Mouse (Mus musculus): ENCODE measurements around the gene Cfap299.

Cfap299 gene

DNA sequence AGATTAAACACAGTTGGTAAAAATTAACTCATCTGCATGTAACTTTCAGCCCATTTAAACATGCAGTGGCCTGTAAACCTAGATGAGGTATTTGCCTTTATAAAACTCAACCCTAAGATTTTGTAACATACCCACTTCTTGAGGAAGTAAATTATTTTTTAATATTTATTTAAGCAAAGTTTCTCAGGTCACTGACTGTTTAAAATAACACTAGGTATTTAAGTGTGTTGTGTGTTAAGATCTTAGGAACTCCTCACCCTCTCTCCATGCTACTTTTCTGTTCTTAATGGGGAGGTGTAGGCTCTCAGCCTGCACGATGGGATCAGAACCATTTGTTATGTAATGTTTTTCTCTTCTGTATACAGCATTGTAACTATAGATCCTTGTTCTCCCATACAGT lies 156.1 kb downstream of the Cfap299 start:
- ChIA-PET POLR2A (no interaction called here), CTCF (no interaction called here)

DNA sequence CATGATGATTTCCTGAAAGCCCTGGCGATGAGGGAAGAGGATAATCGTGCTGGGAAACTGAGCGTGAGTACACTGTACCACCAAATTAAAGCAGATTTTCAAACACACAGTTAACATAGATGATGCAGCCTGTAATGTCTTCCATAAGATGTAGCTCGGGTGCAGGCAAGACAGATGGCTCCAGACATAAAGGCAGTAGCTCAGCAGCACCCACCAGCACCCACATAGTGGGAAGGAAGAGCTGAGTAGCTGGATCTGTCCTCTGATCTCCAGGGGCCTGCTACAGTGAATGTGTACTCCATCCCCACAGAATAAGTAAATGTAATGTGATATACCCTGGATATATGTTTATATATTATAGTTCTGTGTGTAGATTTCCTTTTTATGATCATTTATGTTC lies 169.2 kb downstream of the Cfap299 start:
- POLR2A ChIA-PET: no interaction called here

DNA sequence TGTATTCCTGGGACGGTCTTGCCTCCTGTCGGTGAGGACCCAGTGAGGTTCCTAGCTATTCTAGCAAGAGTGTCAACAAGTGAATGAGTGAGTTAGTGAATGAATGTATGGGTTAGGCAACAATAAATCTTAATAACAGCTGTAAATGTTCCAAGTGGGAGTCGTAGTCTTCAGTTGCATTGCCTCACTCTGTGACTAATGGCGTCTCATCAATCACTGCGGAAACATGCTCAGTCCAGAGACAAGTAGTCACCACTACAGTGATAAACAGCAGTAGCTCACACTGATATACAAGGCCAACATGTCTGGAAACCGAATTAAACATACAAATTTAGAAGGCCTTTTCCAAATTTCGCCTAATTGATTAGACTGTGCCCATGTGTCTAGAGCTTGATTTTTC lies 187.1 kb downstream of the Cfap299 start:
- ChIA-PET CTCF (no interaction called here), POLR2A (no interaction called here)

More for the DNA sequence above, 169.2 kb downstream of the Cfap299 start:
- CTCF ChIA-PET: interaction anchor here in 1 of 4 experiments (0.6 kb wide), 1 partner anchor 169 kb away, joined by 3 read pairs; no protein-coding TSS in a partner anchor

DNA sequence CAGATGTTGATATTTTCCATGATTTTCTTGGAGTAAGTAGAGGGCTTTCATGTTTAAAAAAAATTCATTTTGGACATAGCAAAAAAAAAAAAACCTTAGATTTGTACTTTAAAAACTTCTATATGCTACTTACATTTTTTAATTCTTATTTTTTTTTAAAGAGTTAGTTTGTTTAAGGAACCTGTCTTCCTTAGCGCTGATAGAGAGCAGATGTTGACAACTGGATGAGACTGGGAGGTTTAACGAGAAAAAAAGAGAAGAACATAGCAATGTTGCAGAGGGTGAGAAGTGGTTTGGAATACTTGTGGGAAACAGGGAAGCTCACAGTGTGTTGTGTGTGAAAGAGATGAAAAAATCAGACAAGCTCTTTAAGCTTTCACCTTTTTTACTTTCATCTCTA lies 191.0 kb downstream of the Cfap299 start:
- ChIA-PET CTCF (no interaction called here), POLR2A (no interaction called here)

DNA sequence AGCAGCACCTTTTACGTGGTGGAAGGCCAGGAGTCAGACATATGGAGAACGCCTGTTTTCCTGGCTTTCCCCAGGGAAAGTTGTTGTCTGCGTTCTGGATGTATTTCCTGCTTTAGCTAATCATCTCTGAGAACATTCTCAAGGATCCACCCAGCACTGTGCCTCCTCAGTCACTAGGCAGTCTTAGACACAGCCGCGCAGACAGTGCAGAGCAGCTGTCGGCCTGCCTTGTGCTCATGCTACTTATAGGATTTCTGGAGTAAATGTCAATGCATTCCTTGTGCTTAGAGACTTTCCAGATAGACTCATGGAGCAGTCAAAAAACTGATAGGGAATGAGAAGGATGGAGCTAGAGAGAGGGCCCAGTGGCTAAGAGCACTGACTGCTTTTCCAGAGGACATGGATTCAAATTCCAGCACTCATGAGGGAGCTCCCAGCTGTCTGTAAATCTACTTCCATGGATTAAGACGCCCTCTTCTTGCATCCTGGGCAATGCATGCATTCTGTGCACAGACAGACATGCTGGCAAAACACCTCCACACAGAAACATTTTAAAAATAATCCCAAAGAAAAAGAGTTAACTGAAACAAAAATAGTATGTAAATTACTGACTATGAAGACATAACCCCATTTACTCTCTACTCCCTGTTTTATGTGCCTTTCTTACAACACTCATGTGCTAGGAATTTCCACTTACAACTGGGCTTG lies 193.3 kb downstream of the Cfap299 start:
- ChIA-PET CTCF (no interaction called here), POLR2A (no interaction called here)

DNA sequence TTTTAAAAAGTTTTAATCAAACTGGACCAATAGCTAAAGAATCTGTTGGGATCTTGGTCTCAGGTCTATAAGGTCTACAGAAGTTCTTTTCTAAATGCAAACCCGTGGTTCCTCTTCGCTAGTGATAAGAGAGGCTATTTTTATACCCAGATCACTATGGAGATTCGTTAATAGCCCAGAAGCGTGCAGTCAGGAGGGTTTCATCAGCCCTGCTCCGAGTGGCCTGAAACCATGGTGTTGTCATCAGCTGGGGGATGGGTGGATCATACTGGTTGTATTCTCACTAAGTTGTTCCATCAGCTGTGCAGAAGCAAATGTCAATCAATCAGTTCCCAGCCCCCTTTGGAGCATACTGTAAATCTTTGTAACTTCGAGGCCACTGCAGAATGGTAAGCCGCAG lies 193.9 kb downstream of the Cfap299 start:
- CTCF ChIA-PET: no interaction called here

DNA sequence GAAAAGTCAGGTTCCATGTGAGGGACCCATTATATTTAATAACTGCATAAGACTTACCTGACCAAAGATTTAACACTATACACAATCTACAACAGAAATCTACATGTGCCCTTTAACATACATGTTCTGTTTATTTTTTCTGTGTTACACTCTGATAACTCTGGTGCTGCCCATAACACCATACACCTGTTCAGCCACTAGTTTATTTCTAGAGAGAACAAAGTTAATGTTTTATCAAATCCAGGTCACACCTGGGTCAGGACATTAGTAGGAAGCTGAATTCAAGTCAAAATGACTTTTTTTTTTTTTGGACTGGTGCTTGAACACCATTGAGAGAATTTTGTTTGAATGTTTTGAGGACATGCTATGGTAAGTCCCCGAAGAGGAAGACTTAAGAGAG lies 194.7 kb downstream of the Cfap299 start:
- CTCF ChIA-PET: no interaction called here
- POLR2A ChIA-PET: no interaction called here

More for the DNA sequence above, 193.9 kb downstream of the Cfap299 start:
- POLR2A ChIA-PET: no interaction called here

DNA sequence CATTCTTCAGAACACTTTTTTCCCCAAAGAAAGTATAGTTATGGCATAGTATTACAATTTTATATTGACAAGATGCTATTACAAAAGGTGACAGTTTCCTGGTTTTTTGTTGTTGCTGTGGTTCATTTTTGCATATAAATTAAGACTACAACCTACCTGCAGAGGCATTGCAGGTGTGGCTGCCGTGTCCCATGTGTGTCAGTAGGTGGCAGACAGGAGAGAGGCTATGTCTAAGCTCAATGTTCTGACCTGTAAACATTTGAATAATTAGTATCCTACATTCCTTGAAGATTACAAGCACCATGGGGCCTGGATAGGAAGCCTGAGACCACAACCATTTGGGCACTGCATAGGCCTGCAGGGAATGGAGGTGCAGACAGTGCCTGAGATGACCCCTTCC lies 212.2 kb downstream of the Cfap299 start:
- POLR2A ChIA-PET: no interaction called here
- CTCF ChIA-PET: no interaction called here

DNA sequence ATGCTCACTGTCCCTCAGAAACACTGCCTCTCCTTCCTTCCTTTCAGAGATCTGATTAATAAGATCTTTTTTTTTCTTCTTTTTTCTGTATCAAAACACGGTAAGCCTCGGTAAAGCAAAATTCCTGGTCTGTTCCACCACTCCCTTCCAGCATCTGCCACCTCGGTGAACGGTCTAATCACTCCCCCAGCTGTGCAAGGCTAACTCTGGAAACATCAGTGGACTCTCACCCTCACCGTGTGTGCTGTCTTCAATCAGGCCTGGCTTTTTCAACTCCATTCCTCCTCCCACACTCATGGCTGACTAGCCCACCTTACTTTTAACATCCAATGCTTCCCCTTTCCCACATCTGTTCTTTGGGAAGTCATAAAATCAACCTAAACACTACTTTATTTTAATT lies 221.2 kb downstream of the Cfap299 start:
- CTCF ChIA-PET: interaction anchor here in 1 of 4 experiments (0.6 kb wide), 1 partner anchor 394 kb away, joined by 5 read pairs; no protein-coding TSS in a partner anchor
- POLR2A ChIA-PET: no interaction called here

DNA sequence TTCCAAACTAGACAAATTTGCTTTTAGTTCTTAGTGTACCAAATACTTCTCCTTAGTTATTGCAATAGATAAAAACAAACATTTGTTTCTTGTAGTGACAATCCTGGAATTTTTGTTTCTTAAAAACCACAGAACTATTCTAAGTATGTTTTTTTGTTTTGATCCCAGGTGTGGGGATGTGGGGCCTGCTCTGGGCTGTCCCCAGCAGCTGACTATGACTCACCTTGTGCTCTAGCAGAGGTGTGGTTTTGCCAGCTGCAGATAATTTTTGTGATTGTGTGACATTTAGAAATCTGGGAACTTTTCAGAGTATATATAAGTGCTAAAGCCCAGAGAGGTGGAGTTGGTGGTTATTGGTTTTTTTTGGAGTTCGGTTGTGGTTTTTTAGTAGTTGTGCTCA lies 221.8 kb downstream of the Cfap299 start:
- ChIA-PET CTCF (interaction anchor here in 1 of 4 experiments (0.6 kb wide), 1 partner anchor 393 kb away, joined by 5 read pairs; no protein-coding TSS in a partner anchor), POLR2A (no interaction called here)

DNA sequence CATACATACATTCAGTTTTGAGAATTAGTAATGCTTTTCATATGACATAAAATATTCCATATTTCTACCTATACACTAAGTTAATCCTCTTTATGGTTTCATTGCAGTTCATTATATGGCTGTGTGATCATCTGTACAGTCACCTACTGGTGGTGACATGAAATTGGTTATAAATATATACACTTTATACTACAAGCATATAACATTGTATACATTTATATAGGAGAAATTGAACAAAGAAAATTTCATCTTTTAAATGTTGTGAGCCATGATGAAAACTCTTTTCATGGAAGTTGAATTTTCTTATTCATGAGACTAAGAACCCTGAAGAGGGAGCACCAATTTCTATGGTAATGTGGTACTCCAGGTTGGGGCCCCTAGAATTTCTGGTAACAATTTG lies 223.3 kb downstream of the Cfap299 start, which contains the start of gene Gm11111:
Gene Gm11111 (plus strand): TSS at position 301 of the 400 bp plus-strand sequence.
- ChIA-PET CTCF (no interaction called here), POLR2A (no interaction called here)

DNA sequence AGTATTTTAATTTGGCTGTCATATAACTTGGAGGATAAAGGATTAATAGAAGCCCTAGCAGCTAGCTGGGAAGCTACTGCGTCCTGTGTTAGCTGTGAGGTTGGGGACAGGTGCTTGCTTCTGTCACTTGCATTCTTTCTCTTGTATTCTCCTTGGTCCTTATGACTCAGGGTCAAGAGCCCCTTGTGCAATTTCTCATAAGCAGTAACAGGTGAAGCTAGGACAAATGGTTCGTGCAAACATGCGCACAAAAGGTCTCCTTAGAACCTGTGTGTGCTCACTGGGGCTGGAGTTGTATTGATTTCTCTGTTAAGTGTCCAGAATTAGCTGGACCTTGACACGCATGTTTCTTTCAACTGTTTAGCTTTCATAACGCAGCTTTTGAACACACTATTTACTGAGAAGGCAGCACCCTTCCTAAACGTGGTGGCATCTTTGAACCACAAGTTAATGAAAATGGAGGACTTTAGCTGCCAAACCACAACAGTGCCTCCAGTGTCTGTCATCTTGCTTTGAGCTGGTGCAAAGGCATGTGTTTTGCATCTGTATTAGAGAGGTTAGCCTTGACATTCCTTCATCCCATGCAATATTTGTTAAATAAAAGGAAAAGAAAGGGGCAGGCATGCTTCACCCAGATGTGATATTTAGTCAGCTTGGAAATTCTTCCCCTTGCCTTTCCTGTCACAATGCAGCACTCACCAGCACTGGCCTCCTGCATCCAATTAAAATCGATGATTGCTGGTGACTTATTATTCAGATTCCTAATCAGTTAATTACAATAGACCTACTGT lies 223.9 kb downstream of the Cfap299 start:
- CTCF ChIA-PET: no interaction called here
- POLR2A ChIA-PET: no interaction called here

DNA sequence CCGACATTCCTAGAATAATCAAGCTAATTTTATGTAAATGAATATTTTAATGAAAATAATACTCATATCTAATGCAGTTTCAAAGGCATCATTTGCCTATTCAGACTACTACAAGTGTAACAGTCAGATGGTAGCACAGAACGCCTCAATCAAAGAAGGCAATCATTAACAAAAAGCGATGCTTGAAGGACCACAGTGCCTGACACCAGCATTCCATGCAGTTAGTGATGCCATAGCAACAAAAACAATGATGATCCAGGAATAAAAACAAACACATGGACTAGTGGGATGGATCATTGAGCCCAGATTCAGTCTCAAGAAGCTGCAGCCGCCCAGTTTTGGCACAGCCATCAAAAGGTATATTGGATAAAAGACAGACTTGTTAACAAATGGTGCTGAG lies 232.2 kb downstream of the Cfap299 start:
- POLR2A ChIA-PET: no interaction called here
- CTCF ChIA-PET: no interaction called here

DNA sequence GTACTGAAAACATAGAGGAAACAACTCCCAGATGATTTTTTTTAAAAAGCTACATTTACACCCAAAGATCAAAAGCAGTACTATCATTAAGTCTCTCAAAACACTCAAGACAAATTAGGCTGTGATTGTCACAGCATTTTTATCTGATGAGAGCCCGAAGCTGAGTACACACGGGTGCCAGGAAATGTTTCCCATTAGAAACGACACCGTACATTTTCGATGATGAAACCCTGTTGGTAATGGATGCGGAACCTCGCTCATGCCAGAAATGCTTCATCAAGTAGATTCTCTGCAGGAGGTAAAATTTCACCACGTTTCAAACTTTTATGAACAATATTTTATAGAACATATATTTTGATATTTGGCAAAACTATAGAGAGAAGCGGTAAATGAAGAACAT lies 233.7 kb downstream of the Cfap299 start:
- POLR2A ChIA-PET: no interaction called here
- CTCF ChIA-PET: no interaction called here

DNA sequence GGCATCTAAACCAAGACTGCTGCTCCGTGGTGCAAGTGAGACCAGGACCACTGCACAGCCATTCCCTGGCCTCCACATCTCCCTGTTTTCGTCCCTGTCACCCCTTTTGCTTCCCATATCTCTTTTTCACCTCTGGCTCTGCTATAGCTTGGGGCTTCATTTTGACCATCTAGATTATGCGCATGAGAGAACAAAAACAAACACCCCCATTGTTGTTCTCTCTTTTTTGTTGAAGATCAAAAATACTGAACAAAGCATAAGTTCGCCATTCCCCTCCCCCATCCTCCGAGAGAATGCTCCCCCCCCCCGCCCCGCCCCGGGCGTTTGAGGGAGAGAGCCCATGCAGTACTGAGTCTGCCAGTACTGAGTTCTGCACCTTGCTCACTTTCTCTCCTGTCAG lies 234.7 kb downstream of the Cfap299 start:
- POLR2A ChIA-PET: no interaction called here

DNA sequence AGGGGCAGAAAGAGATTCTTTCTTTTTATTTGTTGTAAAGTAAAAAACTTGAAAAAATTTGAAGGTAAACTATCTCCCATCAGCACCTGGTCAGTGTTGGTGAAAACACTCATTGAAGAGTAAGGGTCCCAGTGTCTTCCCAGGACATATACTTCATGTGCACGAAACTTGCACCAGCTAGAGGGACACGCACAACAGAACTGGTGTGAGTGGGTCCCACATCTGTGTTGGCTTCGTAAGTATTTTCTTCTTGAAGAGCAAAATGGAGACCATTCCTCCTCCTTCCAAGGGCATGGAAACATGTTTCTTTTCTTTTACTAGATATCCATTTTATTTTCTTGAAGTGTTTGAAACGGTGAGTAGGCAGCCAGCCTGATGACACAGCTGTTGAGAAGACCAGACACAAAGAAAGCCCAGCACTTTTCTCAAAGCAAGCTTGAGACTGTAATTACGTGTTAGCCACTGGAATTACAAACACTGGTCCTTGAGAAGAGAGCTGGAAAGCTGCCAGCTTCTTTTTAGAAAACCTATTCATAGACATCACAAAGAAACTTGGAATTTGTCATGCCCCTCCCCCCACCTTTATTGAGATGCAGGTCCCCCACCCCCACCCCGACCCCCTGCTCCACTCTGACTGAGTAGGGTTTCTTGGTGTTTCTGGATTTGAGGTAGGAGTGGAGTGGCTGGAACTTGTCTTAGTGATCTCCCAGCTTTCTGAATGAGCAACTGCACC lies 237.5 kb downstream of the Cfap299 start:
- CTCF ChIA-PET: no interaction called here
- POLR2A ChIA-PET: interaction anchor here in 1 of 4 experiments (0.6 kb wide), 1 partner anchor 382 kb away, joined by 5 read pairs; no protein-coding TSS in a partner anchor

More for the DNA sequence above, 234.7 kb downstream of the Cfap299 start:
- CTCF ChIA-PET: no interaction called here

DNA sequence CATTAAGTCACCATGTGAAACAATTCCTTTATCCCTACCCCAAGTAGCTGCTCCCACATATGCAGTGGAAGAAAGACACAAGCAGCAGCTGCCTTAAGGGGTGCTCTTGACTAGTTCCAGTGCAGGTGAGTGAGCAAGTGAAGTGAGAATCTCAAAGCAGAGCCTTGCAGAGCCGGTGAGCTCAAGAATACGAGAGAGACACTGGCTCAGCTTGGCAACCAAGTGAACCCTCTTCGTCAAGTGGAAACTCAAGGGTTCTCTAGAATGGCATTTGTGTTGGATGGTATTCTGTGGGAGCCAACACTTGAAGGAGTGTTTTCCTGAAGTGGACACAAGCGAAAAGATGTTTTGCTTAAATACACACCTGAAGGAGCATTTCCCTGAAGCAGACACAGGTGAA lies 239.4 kb downstream of the Cfap299 start:
- ChIA-PET POLR2A (interaction anchor here in 2 of 4 experiments (0.6 kb wide), 2 partner anchors 573 to 1161 kb away, joined by 3 read pairs; partner anchors contain the start of gene Rasgef1b (in 1 of the 2)), CTCF (no interaction called here)

DNA sequence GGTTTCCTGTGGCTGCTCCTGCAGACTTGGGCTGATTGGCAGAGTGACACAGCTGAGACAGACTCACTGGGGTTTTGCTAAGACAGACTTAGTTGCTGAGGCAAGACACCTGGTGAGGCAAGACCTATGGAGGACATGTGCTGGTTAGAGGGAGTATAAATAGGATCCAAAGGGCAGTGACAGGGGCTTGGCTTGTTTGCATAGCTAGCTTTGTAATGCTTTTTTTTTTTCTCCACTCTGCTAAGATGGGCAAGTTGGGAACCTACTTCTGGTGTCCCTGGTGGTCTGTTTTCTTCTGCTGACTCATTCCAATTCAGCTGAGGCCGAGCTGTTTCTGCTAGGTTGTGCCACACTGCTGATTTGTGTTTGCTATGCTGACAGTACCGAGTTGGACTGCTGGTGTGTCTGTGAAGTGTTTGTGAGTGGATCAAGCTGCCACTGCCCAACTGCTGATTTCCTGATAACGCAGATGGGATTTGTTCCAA lies 240.0 kb downstream of the Cfap299 start:
- POLR2A ChIA-PET: interaction anchor here in 2 of 4 experiments (0.6 kb wide), 2 partner anchors 573 to 1160 kb away, joined by 3 read pairs; partner anchors contain the start of gene Rasgef1b (in 1 of the 2)
- CTCF ChIA-PET: no interaction called here

DNA sequence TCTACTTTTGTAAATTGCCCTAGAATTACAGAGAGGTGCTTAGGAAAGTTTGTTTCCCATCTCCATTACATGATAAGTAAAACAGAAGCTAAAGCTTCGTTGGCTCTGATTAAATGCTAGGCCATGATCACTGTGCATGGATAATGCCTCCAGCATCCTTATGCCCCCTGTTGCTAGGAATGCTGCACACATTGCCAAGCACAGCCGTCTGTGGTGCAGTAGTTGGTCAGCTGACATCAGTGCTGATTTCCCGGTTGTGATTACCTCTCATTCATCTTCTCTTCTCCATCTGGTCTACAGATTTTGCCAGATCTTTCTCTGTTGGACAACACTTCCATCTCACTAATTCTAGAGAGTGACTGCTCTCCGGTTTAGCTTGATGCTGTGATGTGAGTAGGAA lies 243.3 kb downstream of the Cfap299 start:
- ChIA-PET POLR2A (no interaction called here), CTCF (no interaction called here)

Measured in embryonic stem cell, embryonic (primary cell).